Mouse (Mus musculus): ENCODE measurements around the gene Dzank1. TPM values are rescaled to one million over a fixed set of nuclear protein-coding genes. Genes with fewer than 3 reads are reported as not detected.

Gene Dzank1
- polyA plus RNA-seq, 1 experiment, result 0.12 TPM

- 58% methylated on average over 10 of the region's 10 CpGs for WGBS
Observed at GRCm38 (mm10) chr2:144525856-144526255, 1.4 kb downstream of the Dzank1 start.

GRCm38 (mm10) chr2:144519772-144520171 is 7.4 kb downstream of the Dzank1 start:
- DNase-seq (ENCODE audit: low read depth in 1 of 2, low spot score in 2 of 2), result no peak
- TF ChIP-seq POLR2A (IDR thresholded peaks at IDR 0.05; ENCODE audit: low read depth, low read length) (no peak), CTCF (IDR thresholded peaks at IDR 0.05; ENCODE audit: extremely low read depth, insufficient read depth, insufficient read length, insufficient replicate concordance) (no peak)

More at GRCm38 (mm10) chr2:144525856-144526255, 1.4 kb downstream of the Dzank1 start:
- Histone ChIP-seq H3K4me1 (ENCODE audit: control insufficient read depth, insufficient read depth, insufficient read length) (peaks cover 5% of the 10 kb centered on the region), H3K27ac (ENCODE audit: insufficient read depth, low read length) (no peak overlapping the region), H3K27me3 (ENCODE audit: control insufficient read depth, insufficient read depth, low read length) (no peaks in the 10 kb centered on the region; the same call in 1 of the 2 replicates), H3K36me3 (ENCODE audit: control insufficient read depth, insufficient read depth, low read length) (peaks cover 3% of the 10 kb centered on the region; the same call in 1 of the 2 replicates), H3K4me3 (ENCODE audit: extremely low read depth, insufficient read depth, insufficient read length) (no peak overlapping the region)
- TF ChIP-seq POLR2A (IDR thresholded peaks at IDR 0.05; ENCODE audit: low read depth, low read length) (no peak), CTCF (IDR thresholded peaks at IDR 0.05; ENCODE audit: extremely low read depth, insufficient read depth, insufficient read length, insufficient replicate concordance) (no peak)
- no peak for DNase-seq (ENCODE audit: low read depth in 1 of 2, low spot score in 2 of 2)

GRCm38 (mm10) chr2:144514619-144515018 is 12.6 kb downstream of the Dzank1 start:
- DNase-seq (ENCODE audit: low read depth in 1 of 2, low spot score in 2 of 2), result no peak
- no peaks in the 10 kb centered on the region for H3K4me1 ChIP-seq (ENCODE audit: control insufficient read depth, insufficient read depth, insufficient read length)
- 82% methylated on average over 3 of the region's 3 CpGs for WGBS
- H3K27ac ChIP-seq (ENCODE audit: insufficient read depth, low read length), result no peak overlapping the region
- TF ChIP-seq CTCF (IDR thresholded peaks at IDR 0.05; ENCODE audit: extremely low read depth, insufficient read depth, insufficient read length, insufficient replicate concordance), result no peak
- H3K4me3 ChIP-seq (ENCODE audit: extremely low read depth, insufficient read depth, insufficient read length), result no peak overlapping the region
- H3K27me3 ChIP-seq (ENCODE audit: control insufficient read depth, insufficient read depth, low read length), result no peaks in the 10 kb centered on the region
- H3K36me3 ChIP-seq (ENCODE audit: control insufficient read depth, insufficient read depth, low read length), result no peaks in the 10 kb centered on the region

More at GRCm38 (mm10) chr2:144519772-144520171, 7.4 kb downstream of the Dzank1 start:
- no peak overlapping the region for H3K27ac ChIP-seq (ENCODE audit: insufficient read depth, low read length)
- no peaks in the 10 kb centered on the region for H3K36me3 ChIP-seq (ENCODE audit: control insufficient read depth, insufficient read depth, low read length)
- no peak overlapping the region for H3K4me3 ChIP-seq (ENCODE audit: extremely low read depth, insufficient read depth, insufficient read length)
- no peaks in the 10 kb centered on the region for H3K27me3 ChIP-seq (ENCODE audit: control insufficient read depth, insufficient read depth, low read length)
- H3K4me1 ChIP-seq (ENCODE audit: control insufficient read depth, insufficient read depth, insufficient read length), result no peaks in the 10 kb centered on the region
- WGBS, result 69% methylated on average over 3 of the region's 3 CpGs

- no peak for TF ChIP-seq POLR2A (IDR thresholded peaks at IDR 0.05; ENCODE audit: low read depth, low read length)
- TF ChIP-seq CTCF (IDR thresholded peaks at IDR 0.05; ENCODE audit: extremely low read depth, insufficient read depth, insufficient read length, insufficient replicate concordance), result no peak
- WGBS, result 86% methylated on average over 6 of the region's 6 CpGs
- H3K27me3 ChIP-seq (ENCODE audit: control insufficient read depth, insufficient read depth, low read length), result no peaks in the 10 kb centered on the region
Observed at GRCm38 (mm10) chr2:144502134-144502533, 25.1 kb downstream of the Dzank1 start.

GRCm38 (mm10) chr2:144489342-144489741 is 37.9 kb downstream of the Dzank1 start:
- Histone ChIP-seq H3K36me3 (ENCODE audit: control insufficient read depth, insufficient read depth, low read length) (no peaks in the 10 kb centered on the region), H3K4me3 (ENCODE audit: extremely low read depth, insufficient read depth, insufficient read length) (no peak overlapping the region), H3K27ac (ENCODE audit: insufficient read depth, low read length) (no peak overlapping the region), H3K27me3 (ENCODE audit: control insufficient read depth, insufficient read depth, low read length) (no peaks in the 10 kb centered on the region), H3K4me1 (ENCODE audit: control insufficient read depth, insufficient read depth, insufficient read length) (no peaks in the 10 kb centered on the region)
- TF ChIP-seq POLR2A (IDR thresholded peaks at IDR 0.05; ENCODE audit: low read depth, low read length) (no peak), CTCF (IDR thresholded peaks at IDR 0.05; ENCODE audit: extremely low read depth, insufficient read depth, insufficient read length, insufficient replicate concordance) (no peak)
- DNase-seq (ENCODE audit: low read depth in 1 of 2, low spot score in 2 of 2), result no peak
- WGBS, result 91% methylated on average over 5 of the region's 5 CpGs

More at GRCm38 (mm10) chr2:144502134-144502533, 25.1 kb downstream of the Dzank1 start:
- H3K4me1 ChIP-seq (ENCODE audit: control insufficient read depth, insufficient read depth, insufficient read length), result no peaks in the 10 kb centered on the region
- no peaks in the 10 kb centered on the region for H3K36me3 ChIP-seq (ENCODE audit: control insufficient read depth, insufficient read depth, low read length)
- no peak overlapping the region for H3K27ac ChIP-seq (ENCODE audit: insufficient read depth, low read length)
- H3K4me3 ChIP-seq (ENCODE audit: extremely low read depth, insufficient read depth, insufficient read length), result no peak overlapping the region
- no peak for DNase-seq (ENCODE audit: low read depth in 1 of 2, low spot score in 2 of 2)

- 80% methylated on average over 6 of the region's 6 CpGs for WGBS
- DNase-seq (ENCODE audit: low read depth in 1 of 2, low spot score in 2 of 2), result no peak
- Histone ChIP-seq H3K27ac (ENCODE audit: insufficient read depth, low read length) (no peak overlapping the region), H3K4me1 (ENCODE audit: control insufficient read depth, insufficient read depth, insufficient read length) (no peaks in the 10 kb centered on the region), H3K36me3 (ENCODE audit: control insufficient read depth, insufficient read depth, low read length) (no peaks in the 10 kb centered on the region), H3K27me3 (ENCODE audit: control insufficient read depth, insufficient read depth, low read length) (no peaks in the 10 kb centered on the region), H3K4me3 (ENCODE audit: extremely low read depth, insufficient read depth, insufficient read length) (no peak overlapping the region)
- TF ChIP-seq CTCF (IDR thresholded peaks at IDR 0.05; ENCODE audit: extremely low read depth, insufficient read depth, insufficient read length, insufficient replicate concordance), result no peak
Observed at GRCm38 (mm10) chr2:144487476-144487875, 39.7 kb downstream of the Dzank1 start.

DNA sequence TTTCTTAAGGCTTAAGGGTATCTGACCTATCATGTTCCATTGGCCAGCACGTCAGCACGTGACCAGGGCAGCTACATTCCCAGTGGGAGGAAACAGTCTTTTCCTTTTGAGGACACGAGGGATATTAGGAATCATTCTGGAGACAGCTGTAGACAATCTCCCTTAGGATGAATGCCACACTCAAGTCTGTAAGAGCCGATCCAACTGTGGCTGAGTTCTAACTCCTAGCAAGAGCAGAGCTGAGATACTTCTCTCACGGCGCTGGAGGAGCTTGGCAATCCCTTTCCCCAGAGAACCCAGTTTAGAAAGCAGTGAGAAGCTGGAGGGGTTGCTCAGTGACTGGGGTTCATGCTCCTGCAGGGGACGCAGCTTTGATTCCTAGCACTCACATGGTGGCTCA is 41.8 kb downstream of the Dzank1 start:
- H3K4me1 ChIP-seq (ENCODE audit: control insufficient read depth, insufficient read depth, insufficient read length), result no peaks in the 10 kb centered on the region

More for the DNA sequence above, 41.8 kb downstream of the Dzank1 start:
- Histone ChIP-seq H3K4me3 (ENCODE audit: extremely low read depth, insufficient read depth, insufficient read length) (no peak overlapping the region), H3K27me3 (ENCODE audit: control insufficient read depth, insufficient read depth, low read length) (no peaks in the 10 kb centered on the region), H3K27ac (ENCODE audit: insufficient read depth, low read length) (no peak overlapping the region), H3K36me3 (ENCODE audit: control insufficient read depth, insufficient read depth, low read length) (no peaks in the 10 kb centered on the region)
- no peak for TF ChIP-seq CTCF (IDR thresholded peaks at IDR 0.05; ENCODE audit: extremely low read depth, insufficient read depth, insufficient read length, insufficient replicate concordance)
- TF ChIP-seq POLR2A (IDR thresholded peaks at IDR 0.05; ENCODE audit: low read depth, low read length), result no peak
- DNase-seq (ENCODE audit: low read depth in 1 of 2, low spot score in 2 of 2), result no peak
- 81% methylated on average over 7 of the region's 7 CpGs for WGBS

All from spleen, adult 2 months (tissue).